Mouse (Mus musculus) limb, embryonic 14.5 days (tissue): Measurements from ENCODE around the gene Ggact. TPM values are rescaled to one million over a fixed set of nuclear protein-coding genes. Genes with fewer than 3 reads are reported as not detected.

Experiments used
- ATAC-seq: fragments of 200-750 bp; cut with Nextera tagmentation; 2 replicates; pipeline ENCODE4 v1.8.0; 2017; ENCODE audit warnings: low read depth, moderate number of reproducible peaks, moderate TSS enrichment; ENCODE audit not compliant: low FRiP score
- DNase-seq: peaks from one replicate; pipeline ENCODE4 v3.0.0-alpha.2; 2015; ENCODE audit warnings: low spot score
- H3K27ac ChIP-seq: fragments of 300-500 bp; sonication (generic); replicated peaks from 2 replicates; pipeline ENCODE4 v1.5.1; 2014; ENCODE audit warnings: low read depth, mild to moderate bottlenecking, low read length, moderate library complexity, mixed read lengths
- H3K27me3 ChIP-seq: fragments of 300-500 bp; sonication (generic); 2 replicates; pipeline ENCODE4 v1.6.1; 2014; ENCODE audit warnings: low read length, mixed read lengths; ENCODE audit not compliant: control insufficient read depth, insufficient read depth
- H3K36me3 ChIP-seq: fragments of 300-500 bp; sonication (generic); 2 replicates; pipeline ENCODE4 v1.6.1; 2014; ENCODE audit warnings: mild to moderate bottlenecking, low read length, moderate library complexity, mixed read lengths; ENCODE audit not compliant: control insufficient read depth, insufficient read depth
- H3K4me1 ChIP-seq: fragments of 300-500 bp; sonication (generic); 2 replicates; pipeline ENCODE4 v1.6.1; 2014; ENCODE audit warnings: antibody characterized with exemption, low read length, mixed read lengths; ENCODE audit not compliant: control insufficient read depth, insufficient read depth
- H3K4me2 ChIP-seq: fragments of 300-500 bp; sonication (generic); replicated peaks from 2 replicates; pipeline ENCODE4 v1.6.1; 2014; ENCODE audit warnings: low read depth, mild to moderate bottlenecking, low read length, moderate library complexity; ENCODE audit not compliant: severe bottlenecking
- H3K4me3 ChIP-seq: fragments of 300-500 bp; sonication (generic); replicated peaks from 2 replicates; pipeline ENCODE4 v1.5.1; 2014; ENCODE audit warnings: low read length
- H3K9ac ChIP-seq: fragments of 300-500 bp; sonication (generic); 2 replicates; pipeline ENCODE4 v1.6.1; 2014; ENCODE audit warnings: mild to moderate bottlenecking, low read depth, low read length, moderate library complexity; ENCODE audit not compliant: severe bottlenecking
- H3K9me3 ChIP-seq: fragments of 300-500 bp; sonication (generic); 2 replicates; pipeline ENCODE4 v1.6.1; 2016; ENCODE audit warnings: low read length; ENCODE audit not compliant: control insufficient read depth
- POLR2A ChIP-seq: fragments of 200-500 bp; IDR thresholded peaks from 2 replicates; pipeline ENCODE4 v1.8.0; 2012; ENCODE audit warnings: inconsistent platforms, mild to moderate bottlenecking, moderate library complexity, borderline replicate concordance; ENCODE audit not compliant: insufficient read depth, insufficient read length; ENCODE audit errors: extremely low read depth
- WGBS: fragments of 180-500 bp; shearing (Covaris S2); extraction: QIAGEN DNeasy Blood & Tissue Kit; methylation state at CpG from one replicate; pipeline ENCODE4 v1.1.7; 2014; 5-methylcytosine and 5-hydroxymethylcytosine counted together
- polyA plus RNA-seq, 2 experiments: library from polyadenylated mRNA; depleted of rRNA in 1 of 2; stranded (reverse) in 1 of 2; unstranded in 1 of 2; fragments of >200 nt; fragmentation: Nextera tagmentation in 1 of 2; extraction: Ambion mirVana in 1 of 2; gene quantifications; 2 replicates each; pipeline versions ENCODE4 v1.2.1 to v1.2.3; 2012 to 2014

Ggact gene
- polyA plus RNA-seq, 2 experiments: 6.6 to 9.1 TPM

DNA sequence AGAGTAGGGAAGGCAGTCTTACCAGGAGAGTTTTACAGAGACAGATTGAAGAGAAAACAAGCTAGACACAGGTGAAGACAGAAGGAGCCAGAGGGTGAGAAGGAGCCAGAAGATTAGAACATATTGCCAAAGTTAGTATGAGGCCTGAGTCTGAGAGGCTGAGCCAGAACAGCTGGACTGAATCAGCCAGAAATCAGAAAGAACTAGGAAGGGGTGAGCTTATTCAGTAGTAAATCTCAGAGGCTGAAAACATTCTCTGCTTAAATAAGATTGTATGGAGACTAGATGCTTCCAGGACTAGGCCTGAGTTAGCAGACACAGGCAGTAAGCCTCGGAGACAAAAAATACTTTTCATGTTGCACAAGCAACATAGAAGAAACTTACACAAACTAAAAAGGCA, 53.8 kb downstream of the Ggact start:
- Histone ChIP-seq H3K9me3 (no peaks in the 10 kb centered on the region), H3K36me3 (no peaks in the 10 kb centered on the region), H3K9ac (no peak overlapping the region), H3K4me3 (no peak overlapping the region), H3K27ac (no peak overlapping the region), H3K27me3 (no peaks in the 10 kb centered on the region), H3K4me2 (no peak overlapping the region), H3K4me1 (no peaks in the 10 kb centered on the region)
- no peak for ATAC-seq
- no peak for TF ChIP-seq POLR2A
- peak; percentile 44 for DNase-seq
- 64% methylated on average over 1 of the region's 1 CpGs for whole genome bisulfite sequencing

DNA sequence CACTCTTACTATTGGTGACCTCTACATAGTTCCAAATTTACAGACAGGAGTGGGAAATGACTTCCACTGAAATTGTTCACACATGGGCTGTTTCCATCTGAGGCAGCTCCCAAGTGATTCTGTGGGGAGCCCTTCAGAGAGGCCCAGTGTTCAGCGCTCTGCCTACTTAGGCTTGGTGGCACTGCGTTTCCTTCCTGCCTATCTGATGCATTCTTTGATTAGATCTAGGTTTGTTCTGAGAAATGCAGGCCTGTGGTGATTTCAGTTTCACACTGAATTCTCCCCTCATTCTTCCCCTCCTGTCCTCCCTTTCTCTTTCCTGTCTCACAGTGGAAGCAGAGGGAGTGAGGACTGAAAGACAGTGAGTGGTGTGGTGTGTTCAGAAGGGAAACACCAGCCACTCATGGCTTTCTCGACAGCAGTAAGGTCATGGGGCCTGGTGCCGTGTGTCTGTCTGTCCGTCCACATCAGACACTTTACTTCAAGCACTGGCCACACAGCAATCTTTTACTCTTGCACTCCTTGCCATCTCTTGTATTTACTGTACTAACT, 61.0 kb downstream of the Ggact start:
- no peaks in the 10 kb centered on the region for H3K27me3 ChIP-seq
- no peaks in the 10 kb centered on the region for H3K9me3 ChIP-seq
- H3K36me3 ChIP-seq: no peaks in the 10 kb centered on the region
- ATAC-seq (no peak), DNase-seq (no peak)
- H3K27ac ChIP-seq: no peak overlapping the region
- WGBS: 85% methylated on average over 5 of the region's 5 CpGs
- H3K4me3 ChIP-seq: no peak overlapping the region
- no peak overlapping the region for H3K9ac ChIP-seq
- H3K4me2 ChIP-seq: no peak overlapping the region
- H3K4me1 ChIP-seq: no peaks in the 10 kb centered on the region
- no peak for TF ChIP-seq POLR2A

DNA sequence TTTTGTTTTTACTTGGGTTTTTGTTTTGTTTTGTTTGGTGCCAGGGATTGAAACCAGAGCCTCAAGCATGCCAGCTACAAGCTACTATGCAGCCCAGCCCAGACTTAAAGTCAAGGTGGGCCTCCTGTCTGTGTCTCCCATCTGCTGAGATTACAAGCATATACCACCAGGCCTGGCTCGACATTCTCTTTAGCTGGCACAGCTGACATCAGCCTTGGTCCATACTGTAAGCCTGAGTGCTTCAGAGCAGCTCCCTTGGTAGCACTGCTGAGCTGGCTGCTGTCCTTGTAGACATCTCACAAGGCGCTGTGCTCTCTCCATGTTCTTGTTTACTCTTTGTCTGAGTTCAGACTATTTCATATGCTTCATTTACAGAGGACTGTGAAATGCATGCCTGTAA, 76.5 kb downstream of the Ggact start:
- no peaks in the 10 kb centered on the region for H3K4me1 ChIP-seq
- 54% methylated on average over 2 of the region's 2 CpGs for WGBS
- H3K27ac ChIP-seq: no peak overlapping the region
- ATAC-seq (no peak), DNase-seq (no peak)
- H3K36me3 ChIP-seq: no peaks in the 10 kb centered on the region
- no peak overlapping the region for H3K4me3 ChIP-seq
- no peak overlapping the region for H3K4me2 ChIP-seq
- H3K9ac ChIP-seq: no peak overlapping the region
- no peak for TF ChIP-seq POLR2A
- H3K27me3 ChIP-seq: no peaks in the 10 kb centered on the region
- H3K9me3 ChIP-seq: no peaks in the 10 kb centered on the region

DNA sequence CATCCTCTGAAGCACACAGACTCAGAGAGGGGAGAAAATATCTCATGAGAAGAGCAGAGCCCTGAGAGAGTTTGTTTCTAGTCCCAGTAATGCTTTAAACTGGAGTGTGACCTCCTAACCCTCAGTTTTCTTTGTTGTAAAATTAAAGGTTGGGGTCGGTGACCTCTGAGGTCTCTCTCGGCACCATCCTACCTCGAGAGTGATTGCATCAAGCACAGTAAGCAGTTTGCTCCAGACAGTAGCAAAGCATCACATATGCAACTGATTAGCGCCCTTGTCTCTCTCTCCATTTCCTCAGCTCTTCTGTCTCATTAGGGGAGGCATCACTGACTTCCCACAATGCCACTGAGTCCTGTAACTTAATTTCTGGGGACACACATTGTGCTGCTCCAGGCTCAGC, 77.3 kb downstream of the Ggact start:
- Histone ChIP-seq H3K27me3 (no peaks in the 10 kb centered on the region), H3K27ac (no peak overlapping the region), H3K36me3 (no peaks in the 10 kb centered on the region), H3K9me3 (no peaks in the 10 kb centered on the region), H3K4me3 (no peak overlapping the region), H3K9ac (no peak overlapping the region), H3K4me1 (no peaks in the 10 kb centered on the region), H3K4me2 (no peak overlapping the region)
- DNase-seq: no peak
- TF ChIP-seq POLR2A: no peak
- WGBS: 15% methylated on average over 4 of the region's 4 CpGs
- no peak for ATAC-seq

DNA sequence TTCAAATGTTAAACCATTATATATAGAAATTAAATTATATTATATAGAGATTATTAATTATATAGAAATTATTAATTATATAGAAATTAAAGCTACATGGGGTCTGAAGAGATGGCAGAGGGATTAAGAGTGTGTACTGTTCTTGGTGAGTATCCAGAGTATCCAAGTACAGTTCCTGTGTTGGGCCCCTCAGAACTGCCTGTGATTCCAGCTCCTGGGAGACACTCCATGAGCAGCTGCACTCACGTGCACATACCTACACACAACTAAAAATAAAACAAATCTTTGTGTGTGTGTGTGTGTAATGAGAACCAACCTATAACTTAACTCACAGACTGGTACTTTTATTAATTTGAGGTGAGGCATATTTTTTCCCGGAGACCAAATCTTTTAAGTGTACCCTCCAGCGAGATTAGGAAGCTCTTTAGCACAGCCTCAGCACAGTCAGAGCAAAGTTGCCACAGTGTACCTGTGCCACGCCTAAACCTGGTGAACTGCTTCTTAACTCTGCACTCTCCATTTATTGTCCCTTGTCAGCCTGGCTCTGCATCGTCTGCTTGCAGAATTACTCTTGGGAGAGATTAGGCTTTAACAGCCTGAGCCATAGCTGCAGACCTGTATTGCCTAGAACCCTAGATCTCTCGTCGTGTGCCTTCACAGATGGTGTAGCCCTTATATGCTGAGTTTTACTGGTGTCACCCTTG, 77.9 kb downstream of the Ggact start:
- Histone ChIP-seq H3K4me2 (no peak overlapping the region), H3K36me3 (no peaks in the 10 kb centered on the region), H3K4me3 (no peak overlapping the region), H3K27ac (no peak overlapping the region), H3K27me3 (no peaks in the 10 kb centered on the region), H3K9me3 (no peaks in the 10 kb centered on the region), H3K4me1 (no peaks in the 10 kb centered on the region), H3K9ac (no peak overlapping the region)
- no peak for DNase-seq
- WGBS: 30% methylated on average over 7 of the region's 7 CpGs
- ATAC-seq: no peak
- TF ChIP-seq POLR2A: no peak
